Mouse (Mus musculus): ENCODE results near the gene Sycp1.

Gene Sycp1

DNA sequence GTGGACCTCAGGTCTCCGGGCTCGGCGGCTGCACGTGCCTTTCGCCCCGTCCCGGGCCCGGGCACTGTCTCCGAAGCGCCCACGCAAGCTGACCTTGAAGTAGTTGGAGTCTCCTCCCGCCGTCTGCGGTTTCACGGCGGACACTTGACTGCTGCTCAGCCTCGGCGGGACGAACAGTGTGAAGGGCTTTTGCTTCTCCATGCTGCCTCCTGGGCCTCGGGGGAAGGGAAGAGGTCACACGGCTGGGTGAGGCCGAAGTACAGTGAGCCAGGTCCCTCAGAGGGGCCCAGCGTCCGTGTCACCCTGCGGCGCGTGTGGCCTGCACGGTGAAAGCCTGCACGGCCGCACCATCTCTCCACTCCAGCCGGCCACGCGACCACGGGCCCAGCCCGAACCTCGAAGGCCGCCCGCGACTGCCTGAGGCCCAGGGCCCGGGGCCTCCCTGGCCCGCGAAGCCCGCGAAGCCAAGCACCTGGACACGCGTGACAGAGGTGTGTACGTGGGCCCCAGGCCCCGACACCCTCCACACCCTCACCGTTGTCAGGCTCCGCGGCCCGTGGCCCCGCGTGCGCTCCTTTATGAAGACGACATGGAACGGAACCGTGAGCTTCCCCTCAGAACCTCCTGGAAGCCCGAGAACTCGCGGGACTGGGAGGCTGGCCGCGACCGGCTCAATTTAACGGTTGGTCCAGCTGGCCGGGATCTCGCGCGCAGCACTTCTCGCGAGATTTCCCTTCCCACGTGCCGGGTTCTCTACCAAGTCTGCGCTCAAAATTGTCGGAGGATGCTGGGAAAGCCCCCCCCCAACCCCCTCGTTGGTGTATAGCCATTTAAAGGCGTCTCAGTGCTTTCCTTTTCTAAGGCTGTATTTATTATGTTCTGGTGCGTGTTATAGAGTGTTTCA lies at the start of gene Sycp1:
TSS of gene Sycp1 (minus strand) at position 650 of the 904 bp plus-strand sequence.
- DNase-seq (ENCODE audit: low read depth, low spot score) = no peak

GRCm38 (mm10) chr3:102980349-102980736 lies 44.4 kb upstream of the Sycp1 start:
- DNase-seq (ENCODE audit: low read depth, low spot score) = no peak

DNA sequence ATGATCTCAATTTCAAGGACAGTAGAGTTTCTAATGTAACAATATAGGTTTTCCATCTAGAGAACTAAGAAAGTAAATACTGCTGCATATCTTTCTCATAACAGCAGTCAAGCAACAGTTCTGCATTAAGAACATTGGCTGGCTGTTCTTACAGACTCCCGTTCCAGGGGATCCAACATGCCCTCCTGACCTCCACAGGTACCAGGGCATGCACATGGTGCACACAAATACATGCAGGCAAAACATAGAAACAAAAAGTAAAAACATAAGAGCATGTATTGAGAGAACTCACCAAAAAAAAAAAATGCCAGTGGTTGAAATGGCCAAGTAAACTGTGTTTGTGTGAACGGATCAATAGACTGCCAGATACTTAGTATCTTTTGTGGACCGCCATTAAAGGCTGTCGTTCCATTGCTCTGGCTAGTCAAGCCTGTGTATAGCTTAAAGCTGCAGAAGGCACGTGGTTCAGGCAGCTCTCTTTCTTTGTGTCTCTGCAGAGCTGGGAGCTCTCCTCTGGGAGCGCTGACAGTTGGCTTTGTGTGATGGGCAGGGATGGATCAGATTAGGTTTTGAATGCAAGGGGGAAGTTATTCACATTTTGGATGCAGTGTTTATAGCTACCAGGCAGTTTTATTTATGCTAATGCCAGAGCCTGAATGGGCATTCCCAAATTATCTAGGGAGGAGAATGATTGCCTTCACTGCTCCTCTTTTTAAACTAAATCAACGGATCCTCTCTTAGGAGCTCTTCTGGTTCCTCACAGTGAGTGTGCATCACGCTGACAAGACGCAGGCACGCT lies 43.8 kb upstream of the Sycp1 start:
- DNase-seq (ENCODE audit: low read depth, low spot score) = peak; percentile 59

- DNase-seq (ENCODE audit: low read depth, low spot score) = no peak
Measured at GRCm38 (mm10) chr3:102976906-102977305, 41.0 kb upstream of the Sycp1 start.

DNA sequence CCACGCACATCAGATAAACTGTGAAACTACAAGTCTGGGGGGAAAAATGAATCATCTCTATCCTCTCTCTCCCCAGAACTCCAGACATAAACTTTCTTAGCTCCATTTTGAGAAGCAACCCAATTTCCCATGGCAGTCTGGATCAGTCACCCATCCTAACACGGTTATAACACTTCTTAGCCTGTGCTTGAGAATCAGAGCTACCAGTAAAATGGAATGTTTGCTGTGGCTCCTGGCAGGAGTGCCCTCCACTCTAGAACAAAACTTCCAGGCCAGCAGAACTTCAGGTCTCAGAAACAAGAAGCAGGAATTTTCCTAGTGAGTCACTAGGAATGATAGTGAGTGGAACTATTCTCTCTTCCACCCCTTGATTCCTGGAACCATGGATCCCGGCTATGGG lies 34.6 kb upstream of the Sycp1 start:
- DNase-seq (ENCODE audit: low read depth, low spot score) = no peak

DNA sequence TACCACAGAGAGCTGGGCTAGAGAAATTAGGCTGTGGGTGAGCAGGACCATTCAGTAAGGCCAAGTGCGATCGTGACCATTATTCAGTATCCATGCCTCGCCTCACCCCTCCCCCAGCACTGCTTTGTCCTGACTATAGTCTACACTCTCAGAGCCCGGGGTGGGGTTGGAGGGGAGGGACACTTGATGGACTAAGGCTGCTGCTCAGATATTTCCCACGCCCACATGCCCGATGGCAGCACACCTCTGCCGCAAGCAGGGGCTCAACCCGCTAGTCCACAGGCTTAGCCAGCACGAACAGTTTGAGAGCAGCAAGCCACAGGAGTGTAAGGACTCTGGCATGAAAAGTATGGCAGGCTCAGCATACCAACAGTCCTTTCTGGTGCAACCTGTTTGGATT lies 34.2 kb upstream of the Sycp1 start:
- DNase-seq (ENCODE audit: low read depth, low spot score) = peak; percentile 43

DNA sequence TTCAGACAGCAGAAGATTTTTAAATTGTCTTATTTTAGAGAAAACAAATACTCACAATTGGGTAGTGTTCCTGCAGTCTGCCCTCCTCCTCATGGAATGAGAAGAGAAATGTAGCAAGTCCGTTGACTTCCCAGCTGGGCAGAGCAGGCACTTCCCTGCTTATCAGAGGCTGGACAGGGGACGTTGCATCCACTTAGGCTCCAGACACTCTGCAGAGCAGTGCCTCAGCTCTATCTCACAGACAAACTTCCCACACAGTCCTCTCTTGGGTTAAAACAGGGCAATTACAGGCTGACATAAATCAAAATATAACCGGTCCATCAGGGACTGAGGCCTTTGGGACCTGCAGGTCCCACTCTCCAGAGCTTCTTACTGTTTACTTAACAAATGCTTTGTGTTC lies 28.1 kb upstream of the Sycp1 start, which contains the start of gene Nr1h5:
TSS of gene Nr1h5 (minus strand) at position 101 of the 400 bp plus-strand sequence.
- DNase-seq (ENCODE audit: low read depth, low spot score) = no peak

DNA sequence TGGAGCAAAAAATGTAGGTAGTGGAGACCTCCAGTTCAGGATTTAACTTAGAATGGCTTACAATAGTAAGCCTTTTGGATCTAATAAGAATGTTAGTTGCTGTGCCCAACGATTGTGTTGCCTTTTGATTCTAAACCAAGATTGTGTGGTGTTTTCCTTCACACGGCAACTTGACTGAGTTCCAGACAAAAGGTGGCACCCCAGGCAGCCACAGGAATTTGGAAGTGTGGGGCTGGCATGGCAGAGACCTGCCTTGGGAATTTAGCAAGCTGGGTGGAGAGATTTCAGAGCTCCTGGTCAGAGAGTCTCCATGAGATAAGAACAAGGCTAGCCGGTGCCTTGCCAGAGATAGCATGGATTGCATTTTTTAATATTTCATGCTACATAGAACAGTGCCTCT lies 19.7 kb upstream of the Sycp1 start:
- no peak for DNase-seq (ENCODE audit: low read depth, low spot score)

- no peak for DNase-seq (ENCODE audit: low read depth, low spot score)
Measured at GRCm38 (mm10) chr3:102955143-102955542, 19.2 kb upstream of the Sycp1 start.

DNA sequence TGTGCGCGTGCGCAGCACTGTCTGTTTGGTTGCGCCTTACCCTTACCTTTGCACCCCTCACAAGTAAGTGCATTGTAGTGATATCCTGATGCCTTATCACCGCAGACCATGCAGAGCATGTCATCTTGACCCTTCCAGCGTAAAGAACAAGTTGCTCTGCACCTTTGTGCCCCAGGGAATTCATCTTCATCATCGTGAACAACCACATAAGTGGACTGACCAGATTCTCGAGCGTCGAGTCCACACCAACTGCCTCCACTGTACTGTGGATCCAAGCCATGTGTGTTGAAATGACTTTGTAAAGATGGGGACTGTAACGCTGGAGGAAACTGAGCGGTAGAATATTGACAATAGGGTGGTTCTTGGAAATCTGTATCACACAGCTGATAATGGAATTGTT lies 18.6 kb upstream of the Sycp1 start:
- no peak for DNase-seq (ENCODE audit: low read depth, low spot score)

DNA sequence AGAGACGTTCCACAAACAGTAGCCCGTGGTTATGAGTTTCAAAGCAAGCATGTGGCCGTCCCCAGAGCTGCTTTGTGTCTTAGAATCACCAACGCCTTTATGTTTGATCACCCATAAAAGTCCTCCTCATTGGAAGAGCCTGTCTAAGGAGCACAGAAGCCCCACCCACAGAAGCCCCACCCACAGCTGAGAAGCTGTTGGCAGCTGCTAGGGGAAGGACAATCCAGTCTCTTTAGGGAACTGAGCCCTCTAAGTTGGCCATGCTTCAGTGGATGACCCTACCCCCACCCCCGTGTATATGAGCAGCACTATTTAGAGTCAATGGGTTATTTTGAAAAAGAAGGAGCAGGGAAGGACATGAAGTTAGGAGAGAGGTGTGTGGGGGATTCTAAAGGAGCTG lies 11.0 kb upstream of the Sycp1 start:
- no peak for DNase-seq (ENCODE audit: low read depth, low spot score)

- DNase-seq (ENCODE audit: low read depth, low spot score) = no peak
Measured at GRCm38 (mm10) chr3:102946312-102946711, 10.4 kb upstream of the Sycp1 start.

GRCm38 (mm10) chr3:102938100-102938499 lies 2.2 kb upstream of the Sycp1 start:
- DNase-seq (ENCODE audit: low read depth, low spot score) = no peak

DNA sequence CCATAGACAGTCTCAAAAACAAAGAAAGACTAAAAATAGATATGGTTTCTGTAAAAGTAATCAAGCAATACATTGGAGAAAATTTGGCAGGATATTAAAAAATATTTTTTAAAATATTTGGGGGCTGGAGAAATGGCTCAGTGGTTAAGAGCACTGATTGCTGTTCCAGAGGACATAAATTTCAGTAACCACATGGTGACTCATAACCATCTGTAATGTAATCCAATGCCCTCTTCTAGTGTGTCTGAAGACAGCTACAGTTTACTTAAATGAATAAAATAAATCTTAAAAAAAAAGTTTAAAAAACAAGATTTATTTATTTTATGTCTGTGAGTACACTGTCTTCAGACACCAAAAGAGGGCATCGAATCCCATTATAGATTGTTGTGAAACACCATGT lies 36.8 kb downstream of the Sycp1 start:
- no peak for DNase-seq (ENCODE audit: low read depth, low spot score)

- DNase-seq (ENCODE audit: low read depth, low spot score) = no peak
Measured at GRCm38 (mm10) chr3:102880529-102880928, 55.4 kb downstream of the Sycp1 start.

GRCm38 (mm10) chr3:102848661-102849060 lies 87.2 kb downstream of the Sycp1 start:
- DNase-seq (ENCODE audit: low read depth, low spot score) = no peak

GRCm38 (mm10) chr3:102842386-102842785 lies 93.5 kb downstream of the Sycp1 start:
- no peak for DNase-seq (ENCODE audit: low read depth, low spot score)

DNA sequence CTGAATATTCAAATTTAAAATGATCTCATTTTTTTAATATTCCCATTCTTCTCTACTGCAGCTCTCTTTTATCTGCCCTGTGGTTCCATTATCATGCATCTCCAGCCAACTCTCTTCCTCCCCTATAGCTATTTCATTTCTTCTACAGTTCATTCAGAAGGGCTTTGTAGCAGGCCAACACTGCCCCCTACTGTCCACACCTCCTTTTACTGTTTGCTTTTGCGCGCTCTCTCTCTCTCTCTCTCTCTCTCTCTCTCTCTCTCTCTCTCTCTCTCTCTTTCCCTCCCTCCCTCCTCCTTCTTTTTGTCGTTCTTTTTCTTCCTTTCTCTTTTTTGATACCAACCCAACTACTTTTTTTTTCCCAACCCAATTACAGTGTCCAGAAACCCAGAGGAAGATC lies 132.0 kb downstream of the Sycp1 start:
- peak; percentile 83 for DNase-seq (ENCODE audit: low read depth, low spot score)

DNA sequence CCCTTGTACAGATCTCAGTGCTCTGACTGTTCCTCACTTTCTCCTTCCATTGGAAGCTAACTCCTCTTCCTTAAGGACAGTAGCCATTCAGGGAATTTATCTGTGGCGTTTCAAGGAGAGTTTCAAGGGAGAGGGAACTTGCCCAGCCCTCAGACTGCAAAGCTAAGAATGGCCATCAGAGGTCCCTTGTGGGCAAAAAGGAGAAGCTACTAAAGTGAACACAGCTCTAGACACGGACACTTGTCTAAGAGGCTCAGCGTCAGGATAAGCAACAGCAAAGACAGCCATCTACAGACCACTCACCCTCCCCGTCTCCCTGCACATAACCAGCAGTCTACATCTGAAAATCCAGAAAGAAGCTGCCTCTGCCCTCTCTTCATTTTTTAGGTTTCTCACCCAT lies 148.5 kb downstream of the Sycp1 start:
- no peak for DNase-seq (ENCODE audit: low read depth, low spot score)

DNA sequence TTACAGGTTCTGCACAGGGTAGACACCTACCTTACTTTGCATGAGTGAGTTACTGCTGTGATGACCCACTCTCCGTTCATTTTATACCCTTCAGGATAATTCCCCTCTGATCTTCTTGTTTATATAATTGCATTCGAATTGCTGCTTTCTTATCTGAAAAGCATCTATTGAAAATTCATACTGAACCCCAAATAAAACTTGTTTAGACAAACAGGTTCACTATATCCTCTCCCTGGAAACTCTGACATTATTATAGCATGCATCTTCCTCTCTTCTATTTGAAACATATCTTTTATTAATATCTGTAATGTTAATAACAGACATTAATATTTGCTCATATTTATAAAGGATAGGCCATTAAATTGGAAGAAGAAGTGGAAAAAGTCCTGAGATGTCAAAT lies 153.3 kb downstream of the Sycp1 start, which contains the start of gene Tshb:
TSS of gene Tshb (minus strand) at position 101 of the 400 bp plus-strand sequence.
- no peak for DNase-seq (ENCODE audit: low read depth, low spot score)

- no peak for DNase-seq (ENCODE audit: low read depth, low spot score)
Measured at GRCm38 (mm10) chr3:102773018-102773417, 162.9 kb downstream of the Sycp1 start.

Data from mesoderm, embryonic 11.5 days (tissue).